Mouse (Mus musculus): ENCODE data around the gene Atf7. TPM values are rescaled to one million over a fixed set of nuclear protein-coding genes. Genes with fewer than 3 reads are reported as not detected.

Atf7 gene
- total RNA-seq, 2 experiments from 2014 or later, result 45.9 to 56.2 TPM

- no peak for DNase-seq (ENCODE audit: low spot score)
- intact Hi-C loops (cut with DNase I), result loop anchor here (2.0 to 5.0 kb wide), 2 partner anchors 49 to 142 kb away; partner anchors contain the start of gene Pcbp2
Observed at GRCm38 (mm10) chr15:102519211-102520141, 105.8 kb downstream of the Atf7 start.

DNA sequence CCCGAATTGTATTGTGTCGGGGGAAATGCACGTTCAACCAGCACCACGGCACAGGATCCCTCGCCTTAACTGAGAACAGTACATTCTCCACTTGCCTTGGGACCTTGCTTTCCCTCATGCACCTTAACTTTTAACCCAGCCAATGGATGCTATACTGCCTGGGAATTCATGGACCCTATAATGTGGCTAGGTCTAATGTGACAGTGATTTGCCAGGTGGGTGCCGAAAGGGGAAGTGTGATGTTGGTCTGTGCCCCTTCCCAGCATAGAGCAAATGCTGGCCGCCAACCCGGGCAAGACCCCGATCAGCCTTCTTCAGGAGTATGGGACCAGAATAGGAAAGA lies 106.4 kb downstream of the Atf7 start:
- intact Hi-C loops (cut with DNase I), result loop anchor here (2.0 kb wide), 1 partner anchor 48 kb away; the partner anchor contains the start of gene Pcbp2
- no peak for DNase-seq (ENCODE audit: low spot score)

- peak; percentile 100 for DNase-seq (ENCODE audit: low spot score)
- intact Hi-C loops (cut with DNase I), result loop anchor here (2.0 kb wide), 1 partner anchor 47 kb away; the partner anchor contains the start of gene Pcbp2
Observed at GRCm38 (mm10) chr15:102517976-102518858, 107.0 kb downstream of the Atf7 start, which contains the start of gene Tarbp2. Gene Tarbp2 (plus strand): TSS chr15:102518192.

GRCm38 (mm10) chr15:102517631-102517975 lies 107.7 kb downstream of the Atf7 start:
- DNase-seq (ENCODE audit: low spot score), result no peak
- intact Hi-C loops (cut with DNase I), result no loop called here

DNA sequence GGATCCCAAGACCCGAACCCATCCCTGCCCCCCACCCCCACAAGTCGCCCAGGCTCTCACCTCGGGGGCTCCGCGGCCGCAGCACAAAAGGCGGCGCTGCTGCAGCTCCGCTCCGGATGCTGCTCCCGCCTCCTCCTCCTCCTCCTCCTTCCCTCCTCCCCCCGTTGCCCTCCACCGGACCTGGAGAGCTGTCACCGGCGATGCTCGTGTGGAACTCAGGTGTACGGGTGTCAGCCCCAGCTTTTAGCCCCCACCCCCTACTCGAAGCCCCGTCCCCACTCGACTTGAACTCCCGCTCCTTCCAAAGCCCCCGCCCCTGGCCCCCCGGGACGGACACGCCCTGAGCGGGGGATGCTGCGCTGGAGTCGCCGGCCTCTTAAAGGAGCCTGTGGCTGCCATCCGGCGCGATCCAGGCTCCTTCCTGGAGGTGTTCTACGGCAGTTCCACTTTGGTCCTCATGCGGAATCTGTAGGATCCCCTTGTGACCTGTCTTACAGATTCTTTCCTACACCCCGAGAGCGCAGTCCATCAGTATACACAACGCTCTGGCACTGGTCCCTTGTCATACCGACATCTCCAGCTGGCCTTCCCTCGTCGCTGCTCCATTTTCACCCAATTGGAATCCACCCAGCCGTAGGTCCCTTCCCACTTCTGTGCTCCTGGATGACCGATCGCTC lies 108.4 kb downstream of the Atf7 start, which contains the start of gene Map3k12:
TSS of gene Map3k12 (minus strand) at position 337 of the 677 bp plus-strand sequence.
- intact Hi-C loops (cut with DNase I), result no loop called here
- DNase-seq (ENCODE audit: low spot score), result peak; percentile 56

GRCm38 (mm10) chr15:102516293-102516692 lies 109.0 kb downstream of the Atf7 start:
- DNase-seq (ENCODE audit: low spot score), result no peak
- intact Hi-C loops (cut with DNase I), result no loop called here

DNA sequence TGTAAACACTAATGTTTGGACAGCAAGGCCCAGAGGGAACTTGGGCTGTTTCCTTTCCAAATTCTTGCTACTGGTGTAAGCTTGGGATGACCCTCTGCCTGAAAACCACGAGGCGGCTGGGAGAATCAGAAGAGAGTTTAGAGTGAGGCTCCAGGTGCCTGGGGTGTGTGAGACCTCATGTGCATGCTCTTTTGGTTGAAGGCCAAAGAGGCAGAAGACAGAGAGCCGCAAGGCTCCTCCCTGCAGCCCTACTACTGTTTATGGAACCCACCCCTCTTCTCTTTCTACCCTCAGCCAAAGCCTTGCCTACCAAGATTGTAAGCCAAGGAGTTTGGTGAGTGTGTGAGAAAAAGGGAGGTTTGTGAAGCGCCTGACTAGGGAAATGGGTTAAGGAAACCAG lies 109.5 kb downstream of the Atf7 start:
- intact Hi-C loops (cut with DNase I), result no loop called here
- DNase-seq (ENCODE audit: low spot score), result no peak

DNA sequence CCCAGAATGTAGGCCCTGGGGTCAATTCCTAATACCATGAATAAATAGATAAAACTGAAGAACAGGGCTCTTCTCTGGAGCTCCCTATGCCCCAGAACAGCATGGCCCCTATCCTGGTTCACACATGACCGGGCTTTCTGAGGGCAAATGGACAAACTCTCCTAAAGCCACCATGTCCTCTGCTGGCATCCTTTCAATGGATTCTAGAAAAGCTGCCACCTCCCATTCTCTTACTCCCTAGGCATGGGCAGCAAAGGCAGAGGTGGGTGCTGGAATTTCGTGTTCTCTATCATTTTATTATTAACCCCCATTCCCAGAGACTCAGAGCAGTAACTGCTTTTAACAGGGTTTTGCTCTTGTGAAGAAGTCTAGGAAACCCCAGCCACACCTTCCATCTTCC lies 110.0 kb downstream of the Atf7 start:
- intact Hi-C loops (cut with DNase I), result no loop called here
- DNase-seq (ENCODE audit: low spot score), result no peak

- intact Hi-C loops (cut with DNase I), result no loop called here
- DNase-seq (ENCODE audit: low spot score), result no peak
Observed at GRCm38 (mm10) chr15:102513004-102513403, 112.3 kb downstream of the Atf7 start.

GRCm38 (mm10) chr15:102512471-102512870 lies 112.8 kb downstream of the Atf7 start:
- DNase-seq (ENCODE audit: low spot score), result no peak
- intact Hi-C loops (cut with DNase I), result no loop called here

GRCm38 (mm10) chr15:102512010-102512409 lies 113.3 kb downstream of the Atf7 start:
- intact Hi-C loops (cut with DNase I), result no loop called here
- no peak for DNase-seq (ENCODE audit: low spot score)

DNA sequence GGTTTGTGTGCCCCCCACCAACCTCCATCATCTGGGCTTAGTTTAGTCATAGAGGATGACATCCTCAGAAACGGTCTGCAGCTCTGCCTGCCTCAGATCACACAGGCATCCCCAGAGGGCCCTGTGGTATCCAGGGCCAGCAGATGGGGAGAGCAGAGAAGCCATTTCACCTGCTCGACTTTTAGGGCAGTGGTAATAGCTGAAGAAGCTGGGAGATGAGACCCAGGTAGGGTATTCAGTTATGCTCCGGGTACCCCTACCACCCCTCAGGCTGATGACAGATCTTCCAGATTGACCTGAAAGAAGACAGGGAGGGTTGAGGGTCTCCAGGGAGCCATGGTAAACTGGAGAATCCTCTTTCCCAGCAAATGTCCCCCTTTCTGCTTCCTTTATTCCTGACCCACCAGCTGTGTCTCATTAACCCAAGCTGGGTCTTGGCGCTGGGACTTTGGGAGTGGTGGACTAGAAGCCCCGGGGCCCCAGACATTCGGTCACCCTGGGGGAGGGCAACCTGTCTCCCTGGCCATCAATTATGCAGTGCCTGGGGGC lies 113.9 kb downstream of the Atf7 start:
- intact Hi-C loops (cut with DNase I), result no loop called here
- no peak for DNase-seq (ENCODE audit: low spot score)

DNA sequence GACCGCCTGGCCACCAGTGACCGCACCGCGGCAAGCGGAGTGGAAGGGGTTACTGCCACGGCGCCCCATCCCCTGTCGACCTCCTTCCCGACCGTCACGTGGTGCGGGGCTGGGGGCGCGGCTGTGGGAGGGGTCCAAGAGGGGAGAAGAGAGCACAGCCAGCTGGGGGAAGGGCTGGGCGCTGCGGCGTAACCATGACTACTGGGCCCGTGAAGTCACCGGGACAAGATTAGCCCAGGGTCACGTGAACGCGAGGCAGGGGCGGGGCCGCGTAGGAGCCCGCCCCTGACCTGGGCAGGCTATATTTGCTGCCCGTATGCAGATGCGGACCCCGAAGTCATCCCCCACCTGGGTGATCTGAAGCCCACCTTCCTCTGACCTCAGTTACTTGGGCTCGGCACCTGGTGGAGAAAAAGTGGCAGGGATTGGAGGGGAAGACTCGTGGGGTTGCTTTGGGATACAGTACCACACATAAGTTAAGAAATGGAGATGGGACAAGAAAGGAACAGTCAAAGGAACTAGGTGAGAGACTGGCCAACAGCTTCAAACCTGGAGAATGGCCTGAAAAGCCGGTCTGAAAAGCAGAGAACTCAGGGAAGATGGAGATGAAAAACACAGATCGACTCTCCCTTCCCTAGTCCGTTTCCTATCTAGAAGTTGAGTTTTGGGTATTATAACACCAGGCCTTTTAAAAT lies 114.5 kb downstream of the Atf7 start:
- peak; percentile 70 for DNase-seq (ENCODE audit: low spot score)

GRCm38 (mm10) chr15:102510110-102510509 lies 115.2 kb downstream of the Atf7 start:
- DNase-seq (ENCODE audit: low spot score), result no peak
- intact Hi-C loops (cut with DNase I), result no loop called here

More for the DNA sequence above, 114.5 kb downstream of the Atf7 start:
- intact Hi-C loops (cut with DNase I), result no loop called here

DNA sequence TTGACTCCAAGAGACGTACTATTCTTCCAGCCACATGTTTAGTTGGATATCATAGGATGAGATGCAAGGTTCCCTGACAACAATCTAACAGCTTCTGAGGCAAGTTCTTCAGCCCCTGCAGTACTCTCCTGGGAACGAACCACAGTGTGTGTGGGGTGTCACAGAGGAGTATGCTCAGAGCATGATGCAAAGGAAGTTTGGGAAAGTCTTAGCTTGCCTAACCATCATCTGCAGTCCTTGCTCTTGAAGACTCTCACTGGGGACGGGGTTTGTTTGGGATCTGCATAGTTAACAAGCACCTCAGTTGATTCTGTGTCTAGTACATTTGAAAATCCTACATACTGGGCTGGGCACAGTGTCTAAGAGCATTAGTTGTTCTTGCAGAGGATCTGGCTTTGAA lies 116.9 kb downstream of the Atf7 start:
- no peak for DNase-seq (ENCODE audit: low spot score)
- intact Hi-C loops (cut with DNase I), result no loop called here

DNA sequence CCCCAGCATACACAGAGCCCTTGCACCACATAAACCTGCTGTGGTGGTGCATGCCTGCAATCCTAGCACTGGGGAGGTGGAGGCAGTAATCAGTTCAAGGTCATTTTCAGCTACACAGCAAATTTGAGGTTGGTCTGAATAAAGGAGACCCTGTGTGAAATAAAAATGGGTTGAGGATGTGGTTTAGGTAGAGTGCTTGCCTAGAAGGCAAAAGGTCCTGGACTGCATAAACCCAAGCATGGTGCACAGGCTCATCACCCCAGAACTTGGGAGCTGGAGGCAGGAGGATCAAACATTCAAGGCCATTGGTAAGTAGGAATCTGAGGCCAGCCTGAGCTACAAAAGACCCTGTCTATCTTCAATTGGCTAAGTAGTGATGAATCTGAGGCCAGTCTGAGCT lies 117.7 kb downstream of the Atf7 start:
- intact Hi-C loops (cut with DNase I), result no loop called here
- no peak for DNase-seq (ENCODE audit: low spot score)

GRCm38 (mm10) chr15:102506864-102507263 lies 118.4 kb downstream of the Atf7 start:
- no peak for DNase-seq (ENCODE audit: low spot score)

DNA sequence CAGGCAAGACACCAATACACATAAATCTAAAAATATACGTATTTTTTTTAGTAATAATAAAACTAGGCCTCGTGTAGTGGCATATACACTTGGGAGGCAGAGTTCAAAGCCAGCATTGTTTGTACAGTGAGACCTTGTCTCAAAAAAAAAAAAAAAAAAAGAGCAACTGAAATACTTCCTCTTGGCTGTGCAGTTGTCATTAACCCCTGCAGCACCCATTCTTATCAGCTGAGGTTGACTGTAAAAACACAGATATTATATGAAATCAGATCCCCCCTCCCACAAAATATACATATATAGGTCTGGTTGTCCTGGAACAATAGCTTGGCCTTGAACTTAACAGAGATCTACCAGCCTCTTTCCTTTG lies 118.8 kb downstream of the Atf7 start:
- DNase-seq (ENCODE audit: low spot score), result no peak
- intact Hi-C loops (cut with DNase I), result no loop called here

More at GRCm38 (mm10) chr15:102506864-102507263, 118.4 kb downstream of the Atf7 start:
- intact Hi-C loops (cut with DNase I), result no loop called here

- intact Hi-C loops (cut with DNase I), result no loop called here
- DNase-seq (ENCODE audit: low spot score), result no peak
Observed at GRCm38 (mm10) chr15:102505770-102506463, 119.3 kb downstream of the Atf7 start.
